Mouse (Mus musculus) ovary, adult 18-20 months (tissue): Measurements from ENCODE around the gene Sox14.

Experiments used
- DNase-seq: peaks from one replicate; pipeline ENCODE4 v3.0.0; 2022; ENCODE audit warnings: low spot score, mixed read lengths

Gene Sox14

DNA sequence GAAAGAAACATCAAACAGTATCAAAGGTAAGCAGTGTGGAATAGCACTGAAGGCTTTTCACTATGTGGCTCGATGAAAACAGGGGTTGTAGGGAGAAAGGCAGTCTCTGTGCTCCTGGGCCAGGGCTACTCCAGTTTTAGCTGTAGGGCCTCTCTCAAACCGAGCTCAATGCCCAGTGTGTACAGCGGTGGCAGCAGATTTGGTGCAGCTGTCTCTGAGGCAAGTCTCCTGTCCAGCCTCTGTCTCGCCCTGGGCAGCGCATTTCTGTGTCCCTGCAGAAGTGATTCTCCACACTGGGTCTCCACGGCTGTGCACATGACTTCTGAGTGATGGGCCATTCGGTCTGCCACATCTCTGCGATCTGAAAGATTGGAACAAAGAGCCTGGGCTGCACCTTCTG lies 27.6 kb downstream of the Sox14 start:
- no peak for DNase-seq

DNA sequence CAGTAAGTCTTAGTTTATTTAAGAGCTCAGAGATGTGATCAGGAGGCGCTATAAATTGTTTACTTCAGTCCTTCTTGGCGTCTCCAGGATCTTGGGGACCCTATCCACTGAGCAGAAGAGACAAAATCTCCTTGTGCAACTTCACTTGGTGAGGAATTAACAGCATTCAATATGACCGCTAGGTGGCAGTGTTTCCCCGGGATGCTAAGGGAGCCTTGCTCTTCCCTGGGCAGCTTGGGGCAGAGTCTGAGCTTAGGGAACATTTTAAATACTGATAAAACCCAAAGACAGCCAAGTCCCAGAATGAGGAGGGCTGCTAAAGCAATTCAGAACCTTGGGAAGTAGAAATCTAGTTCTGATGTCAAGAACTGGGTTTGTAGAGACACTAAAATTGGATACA lies 29.1 kb downstream of the Sox14 start:
- no peak for DNase-seq

DNA sequence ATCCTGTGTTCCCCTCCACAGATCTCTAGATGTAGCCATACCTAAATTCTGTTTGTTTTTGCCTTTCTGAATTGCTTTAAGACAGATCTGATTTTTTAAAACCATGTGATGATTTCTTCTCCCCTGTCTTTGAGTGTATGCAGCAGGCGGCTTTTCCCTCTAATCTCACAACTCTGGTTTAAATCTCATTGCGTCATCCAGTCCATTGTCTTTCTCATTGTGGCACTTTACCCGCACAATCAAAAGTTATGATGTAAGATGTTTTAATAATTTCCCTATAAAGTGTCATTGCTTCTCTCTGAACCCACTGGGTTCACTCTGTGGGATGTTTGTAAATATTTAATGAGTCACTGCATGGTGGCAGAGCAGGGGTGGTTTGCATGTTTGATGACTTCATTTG lies 36.6 kb downstream of the Sox14 start:
- DNase-seq = no peak

DNA sequence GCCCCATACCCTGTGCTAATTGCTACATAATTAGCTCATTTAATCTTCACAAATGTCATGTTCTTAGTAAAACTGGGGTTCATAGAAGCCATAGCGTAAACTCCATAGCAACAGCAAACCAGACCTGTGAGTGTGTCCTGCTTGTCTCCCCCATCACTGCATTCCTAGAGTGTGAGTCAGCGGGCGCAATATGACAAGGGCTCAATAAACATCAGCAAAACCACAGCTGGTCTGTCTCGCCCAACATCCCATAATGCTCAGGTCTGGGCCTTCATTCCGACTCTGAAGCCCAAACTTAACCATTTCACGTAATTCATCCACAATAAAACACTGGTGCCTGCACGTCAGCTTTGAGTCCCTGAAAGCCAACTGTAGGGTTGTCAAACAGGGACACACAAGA lies 37.1 kb downstream of the Sox14 start:
- DNase-seq = no peak

DNA sequence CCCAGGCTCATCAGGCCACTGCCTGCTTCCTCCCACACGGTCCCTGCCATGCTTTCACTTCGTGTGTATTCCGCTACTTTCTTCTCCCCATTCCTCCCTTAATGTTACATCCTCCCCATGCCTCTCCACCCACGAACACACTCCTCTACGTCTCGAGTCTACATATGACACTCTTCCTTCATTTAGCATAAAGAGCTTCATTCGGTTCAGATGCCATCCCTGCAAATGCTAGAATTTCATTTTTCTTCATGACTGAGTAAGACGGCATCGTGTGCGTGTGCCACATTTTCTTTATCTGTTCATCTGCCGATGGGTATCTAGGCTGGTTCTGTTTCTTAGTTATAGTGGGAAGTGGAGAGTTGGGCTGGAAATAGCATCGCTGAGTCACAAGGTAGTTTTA lies 39.3 kb downstream of the Sox14 start:
- no peak for DNase-seq

- DNase-seq = no peak
Observed at GRCm38 (mm10) chr9:99835624-99836430, 40.1 kb downstream of the Sox14 start.
